Mouse (Mus musculus) midbrain, embryonic 10.5 days (tissue): ENCODE data around the gene Pds5a. TPM values are rescaled to one million over a fixed set of nuclear protein-coding genes. Genes with fewer than 3 reads are reported as not detected.
"Not testable (repeated sequence)": the region's sequence is repeated elsewhere in the genome, so short reads cannot be mapped to it uniquely, and the experiment has no call there.

ENCODE experiments used
- DNase-seq: peaks from one replicate; pipeline ENCODE4 v3.0.0-alpha.2; 2017; ENCODE audit warnings: low spot score
- H3K27ac ChIP-seq: fragments of 300-500 bp; sonication (generic); replicated peaks from 2 replicates; pipeline ENCODE4 v1.5.1; 2016; ENCODE audit warnings: mild to moderate bottlenecking
- H3K27me3 ChIP-seq: fragments of 300-500 bp; sonication (generic); 2 replicates; pipeline ENCODE4 v1.6.1; 2016; ENCODE audit warnings: low read depth, mild to moderate bottlenecking; ENCODE audit not compliant: poor library complexity, severe bottlenecking
- H3K36me3 ChIP-seq: fragments of 300-500 bp; sonication (generic); 2 replicates; pipeline ENCODE4 v1.6.1; 2016; ENCODE audit warnings: mild to moderate bottlenecking, moderate library complexity
- H3K4me1 ChIP-seq: fragments of 300-500 bp; sonication (generic); 2 replicates; pipeline ENCODE4 v1.6.1; 2016
- H3K4me3 ChIP-seq: fragments of 300-500 bp; sonication (generic); 2 replicates; pipeline ENCODE4 v1.5.1; 2016; ENCODE audit warnings: mild to moderate bottlenecking, moderate library complexity
- H3K9me3 ChIP-seq: fragments of 300-500 bp; sonication (generic); replicated peaks from 2 replicates; pipeline ENCODE4 v1.6.1; 2016; ENCODE audit warnings: mild to moderate bottlenecking
- WGBS: fragments of 180-500 bp; shearing (Covaris S2); methylation state at CpG from one replicate; pipeline ENCODE4 v1.1.7; 2016; 5-methylcytosine and 5-hydroxymethylcytosine counted together
- polyA plus RNA-seq: library from polyadenylated mRNA; unstranded; fragments of >200 nt; fragmentation: Nextera tagmentation; extraction: Ambion mirVana; gene quantifications from 2 replicates; pipeline ENCODE4 v1.2.1, GENCODE M21; 2016

Gene Pds5a
- polyA plus RNA-seq: 95.6 and 98.9 TPM in 2 replicates

GRCm38 (mm10) chr5:65697836-65698758 is at the start of gene Pds5a:
TSS of gene Pds5a (minus strand) at chr5:65698273.
- WGBS: 2% methylated on average over 138 of the region's 140 CpGs
- Histone ChIP-seq H3K27me3 (no peaks in the 10 kb centered on the region), H3K27ac (peak within 1 kb of the TSS; percentile 98), H3K4me3 (peak within 1 kb of the TSS; percentile 74), H3K36me3 (peaks cover 28% of the 10 kb centered on the region), H3K4me1 (peaks cover 26% of the 10 kb centered on the region), H3K9me3 (no peaks in the 10 kb centered on the region)
- peak; percentile 90 for DNase-seq

GRCm38 (mm10) chr5:65746908-65747307 is 48.8 kb upstream of the Pds5a start:
- H3K27ac ChIP-seq: no peak overlapping the region
- H3K4me3 ChIP-seq: no peak overlapping the region
- peaks cover 15% of the 10 kb centered on the region for H3K4me1 ChIP-seq
- H3K9me3 ChIP-seq: no peaks in the 10 kb centered on the region
- no peaks in the 10 kb centered on the region for H3K36me3 ChIP-seq
- no peak for DNase-seq
- WGBS: 83% methylated on average over 5 of the region's 5 CpGs
- no peaks in the 10 kb centered on the region for H3K27me3 ChIP-seq

GRCm38 (mm10) chr5:65739366-65739765 is 41.3 kb upstream of the Pds5a start:
- H3K27ac ChIP-seq: no peak overlapping the region
- 94% methylated on average over 3 of the region's 3 CpGs for WGBS
- H3K27me3 ChIP-seq: no peaks in the 10 kb centered on the region
- no peak for DNase-seq
- no peaks in the 10 kb centered on the region for H3K36me3 ChIP-seq
- H3K4me3 ChIP-seq: no peak overlapping the region
- H3K4me1 ChIP-seq: no peaks in the 10 kb centered on the region
- H3K9me3 ChIP-seq: no peaks in the 10 kb centered on the region

GRCm38 (mm10) chr5:65735601-65736000 is 37.5 kb upstream of the Pds5a start:
- no peaks in the 10 kb centered on the region for H3K36me3 ChIP-seq
- no peaks in the 10 kb centered on the region for H3K9me3 ChIP-seq
- no peak overlapping the region for H3K4me3 ChIP-seq
- no peaks in the 10 kb centered on the region for H3K27me3 ChIP-seq
- no peak overlapping the region for H3K27ac ChIP-seq
- peaks cover 10% of the 10 kb centered on the region for H3K4me1 ChIP-seq
- WGBS: 97% methylated on average over 2 of the region's 2 CpGs
- no peak for DNase-seq

GRCm38 (mm10) chr5:65731173-65732007 is 33.3 kb upstream of the Pds5a start:
- 47% methylated on average over 9 of the region's 9 CpGs for WGBS
- Histone ChIP-seq H3K4me1 (peaks cover 10% of the 10 kb centered on the region), H3K36me3 (no peaks in the 10 kb centered on the region), H3K27me3 (no peaks in the 10 kb centered on the region), H3K4me3 (no peak overlapping the region), H3K27ac (peak overlapping the region; percentile 46; the same call in 1 of the 2 replicates), H3K9me3 (no peaks in the 10 kb centered on the region)
- peak; percentile 21 for DNase-seq

- Histone ChIP-seq H3K36me3 (no peaks in the 10 kb centered on the region), H3K4me1 (peaks cover 21% of the 10 kb centered on the region), H3K4me3 (peak overlapping the region; percentile 50), H3K9me3 (no peaks in the 10 kb centered on the region), H3K27me3 (no peaks in the 10 kb centered on the region), H3K27ac (peak overlapping the region; percentile 80)
- peak; percentile 61 for DNase-seq
- 2% methylated on average over 23 of the region's 23 CpGs for WGBS
Measured at GRCm38 (mm10) chr5:65724311-65725054, 26.4 kb upstream of the Pds5a start.

GRCm38 (mm10) chr5:65718368-65718767 is 20.3 kb upstream of the Pds5a start:
- no peaks in the 10 kb centered on the region for H3K9me3 ChIP-seq
- no peaks in the 10 kb centered on the region for H3K36me3 ChIP-seq
- DNase-seq: no peak
- H3K27ac ChIP-seq: no peak overlapping the region
- WGBS: 33% methylated on average over 3 of the region's 3 CpGs
- H3K4me3 ChIP-seq: no peak overlapping the region
- H3K4me1 ChIP-seq: peaks cover 8% of the 10 kb centered on the region; the same call in 1 of the 2 replicates
- no peaks in the 10 kb centered on the region for H3K27me3 ChIP-seq

GRCm38 (mm10) chr5:65717903-65718211 is 19.8 kb upstream of the Pds5a start:
- H3K27ac ChIP-seq, H3K4me1 ChIP-seq, H3K4me3 ChIP-seq, DNase-seq, H3K36me3 ChIP-seq, H3K27me3 ChIP-seq, H3K9me3 ChIP-seq: not testable (repeated sequence)
- whole genome bisulfite sequencing: 95% methylated on average over 8 of the region's 8 CpGs

- no peaks in the 10 kb centered on the region for H3K9me3 ChIP-seq
- no peaks in the 10 kb centered on the region for H3K27me3 ChIP-seq
- 84% methylated on average over 18 of the region's 18 CpGs for WGBS
- no peak overlapping the region for H3K27ac ChIP-seq
- H3K4me3 ChIP-seq: no peak overlapping the region
- no peaks in the 10 kb centered on the region for H3K4me1 ChIP-seq
- H3K36me3 ChIP-seq: no peaks in the 10 kb centered on the region
- DNase-seq: no peak
Measured at GRCm38 (mm10) chr5:65717063-65717902, 19.2 kb upstream of the Pds5a start.

- Histone ChIP-seq H3K27me3 (no peaks in the 10 kb centered on the region), H3K27ac (no peak overlapping the region), H3K4me3 (no peak overlapping the region), H3K36me3 (no peaks in the 10 kb centered on the region), H3K4me1 (no peaks in the 10 kb centered on the region), H3K9me3 (no peaks in the 10 kb centered on the region)
- 91% methylated on average over 6 of the region's 6 CpGs for WGBS
- no peak for DNase-seq
Measured at GRCm38 (mm10) chr5:65715084-65715483, 17.0 kb upstream of the Pds5a start.

- WGBS: 95% methylated on average over 1 of the region's 1 CpGs
- no peaks in the 10 kb centered on the region for H3K9me3 ChIP-seq
- no peak overlapping the region for H3K4me3 ChIP-seq
- no peak overlapping the region for H3K27ac ChIP-seq
- H3K4me1 ChIP-seq: no peaks in the 10 kb centered on the region
- no peaks in the 10 kb centered on the region for H3K36me3 ChIP-seq
- no peak for DNase-seq
- H3K27me3 ChIP-seq: no peaks in the 10 kb centered on the region
Measured at GRCm38 (mm10) chr5:65711463-65711862, 13.4 kb upstream of the Pds5a start.

GRCm38 (mm10) chr5:65710267-65710666 is 12.2 kb upstream of the Pds5a start:
- Histone ChIP-seq H3K4me1 (no peaks in the 10 kb centered on the region), H3K9me3 (no peaks in the 10 kb centered on the region), H3K27me3 (no peaks in the 10 kb centered on the region), H3K27ac (no peak overlapping the region), H3K36me3 (no peaks in the 10 kb centered on the region), H3K4me3 (no peak overlapping the region)
- 74% methylated on average over 8 of the region's 8 CpGs for WGBS
- no peak for DNase-seq
